Mouse (Mus musculus): ENCODE measurements at regions not wholly inside any gene's neighbourhood (a gene's known extent, or its start where the extent isn't known, plus 50 kb on each side); places are given as distances from the start of the nearest gene placed in this dataset.

- no peak for DNase-seq (ENCODE audit: low read depth, low spot score)
These were observed 105.3 kb upstream of the Arg1 start for GRCm38 (mm10) chr10:25032625-25033024.

DNA sequence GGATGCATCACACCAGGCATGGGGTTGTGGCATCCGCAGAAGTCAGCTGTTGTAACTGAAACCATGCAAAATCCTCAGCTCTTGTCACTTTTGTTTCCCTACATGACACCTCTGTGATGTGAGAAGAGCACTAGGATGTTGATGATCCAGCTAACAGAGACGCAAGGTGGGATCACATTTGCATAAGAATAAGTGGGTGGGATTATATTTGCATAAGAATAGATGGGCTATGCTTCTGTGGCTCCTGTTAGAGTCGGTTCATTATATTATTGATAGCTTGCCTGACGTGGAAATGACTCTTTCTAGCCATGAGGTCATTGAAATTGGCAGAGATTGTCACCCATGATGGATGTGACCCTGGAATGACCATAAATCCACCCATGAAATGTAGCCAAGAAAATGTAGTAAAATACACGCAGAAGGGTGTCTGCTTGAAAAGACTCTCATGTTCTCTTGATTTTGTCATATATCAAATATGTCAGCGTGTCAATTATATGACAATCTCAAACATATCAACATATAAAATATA is 102.2 kb upstream of the Arg1 start:
- DNase-seq (ENCODE audit: low read depth, low spot score) = no peak

DNA sequence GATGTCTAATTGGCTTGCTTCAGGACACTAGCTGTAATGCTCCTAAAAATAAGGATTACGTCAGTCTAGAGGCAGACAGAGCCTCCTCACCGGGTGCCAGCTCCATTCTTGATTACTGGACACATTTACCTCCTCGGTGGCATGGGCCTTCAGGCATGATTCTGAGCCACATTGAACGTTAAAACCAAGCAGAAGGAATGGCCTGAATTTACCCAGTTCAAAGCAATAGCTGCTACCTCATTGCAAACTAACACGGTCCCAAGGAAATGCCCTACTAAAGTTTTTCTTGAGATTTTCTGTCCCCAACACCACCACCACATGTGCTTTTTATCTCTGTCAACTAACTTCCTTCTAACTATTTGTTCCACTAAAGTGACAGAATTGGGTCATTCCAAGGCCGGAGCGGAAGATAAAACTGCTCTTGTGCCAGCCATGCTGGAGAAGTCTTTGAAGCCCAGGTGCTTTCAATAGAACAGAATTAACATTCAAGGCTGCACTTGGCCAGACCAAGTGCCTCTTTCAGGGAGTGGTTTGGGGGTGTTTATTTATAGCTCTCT is 96.4 kb upstream of the Arg1 start:
- DNase-seq (ENCODE audit: low read depth, low spot score) = no peak

DNA sequence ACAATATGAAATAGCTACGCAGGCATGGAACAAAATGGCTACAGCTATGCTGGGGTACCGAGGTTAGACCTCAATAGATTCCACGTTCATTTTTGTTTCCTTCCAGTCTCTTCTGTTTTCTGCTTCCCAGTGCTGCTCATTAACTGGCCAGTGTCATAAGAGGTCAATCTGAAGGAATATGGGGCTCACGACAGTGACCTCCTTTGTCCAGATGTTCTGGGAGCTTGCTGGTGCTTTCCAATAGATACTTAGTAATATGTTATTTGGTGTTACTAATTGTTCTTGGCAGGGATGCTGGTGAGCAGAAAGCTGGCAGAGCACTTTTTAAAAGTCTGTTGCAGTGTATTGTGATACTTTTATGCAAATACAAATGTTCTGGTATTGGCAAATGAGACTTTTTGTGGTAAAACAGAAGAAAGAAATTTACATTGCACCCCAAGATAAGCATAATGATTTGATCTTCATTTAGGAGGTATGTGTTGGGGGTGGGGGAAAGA is 95.8 kb upstream of the Arg1 start:
- no peak for DNase-seq (ENCODE audit: low read depth, low spot score)

DNA sequence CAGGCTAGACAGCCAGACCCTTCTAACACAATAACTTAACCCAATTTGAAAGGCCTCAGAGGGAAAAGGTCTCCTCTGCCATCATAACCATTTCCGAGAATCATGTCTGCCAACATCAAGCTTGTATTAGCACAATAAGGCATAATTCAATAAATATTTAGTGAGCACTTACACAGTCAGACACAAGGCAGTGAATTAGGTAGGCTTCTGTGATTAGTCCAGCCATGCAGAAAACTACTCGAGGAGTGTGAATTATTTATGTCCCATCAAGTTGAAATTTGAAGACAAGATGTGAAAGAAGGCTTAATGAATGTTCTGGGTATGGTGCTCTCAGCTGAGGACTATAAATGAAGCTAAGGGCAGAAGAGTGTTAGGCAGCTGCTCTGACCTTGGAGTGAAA is 91.7 kb upstream of the Arg1 start:
- DNase-seq (ENCODE audit: low read depth, low spot score) = no peak

- no peak for DNase-seq (ENCODE audit: low read depth, low spot score)
These were observed 90.6 kb upstream of the Arg1 start for GRCm38 (mm10) chr10:25017843-25018242.

- peak; percentile 46 for DNase-seq (ENCODE audit: low read depth, low spot score)
These were observed 88.8 kb upstream of the Arg1 start for GRCm38 (mm10) chr10:25016110-25016509.

DNA sequence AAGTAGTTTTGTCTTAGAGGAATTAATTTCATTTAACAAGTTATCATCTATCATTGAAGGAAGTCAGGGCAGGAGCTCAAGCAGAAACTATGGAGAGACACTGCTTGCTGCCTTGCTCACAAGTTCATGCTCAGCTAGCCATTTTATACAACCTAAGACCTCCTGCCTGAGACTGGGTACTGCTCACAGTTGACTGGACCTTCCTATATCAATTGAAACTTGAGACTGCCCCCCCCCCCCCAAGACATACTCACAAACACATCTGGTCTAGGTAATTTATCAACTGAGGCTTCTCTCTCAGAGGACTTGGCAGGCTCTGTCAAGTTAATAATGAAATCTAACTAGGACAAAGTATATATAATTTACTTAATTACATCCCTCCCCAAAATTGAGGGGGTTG is 84.8 kb upstream of the Arg1 start:
- no peak for DNase-seq (ENCODE audit: low read depth, low spot score)

GRCm38 (mm10) chr10:25001299-25001698 is 74.0 kb upstream of the Arg1 start:
- no peak for DNase-seq (ENCODE audit: low read depth, low spot score)

- no peak for DNase-seq (ENCODE audit: low read depth, low spot score)
These were observed 73.2 kb upstream of the Arg1 start for GRCm38 (mm10) chr10:25000231-25001222.

DNA sequence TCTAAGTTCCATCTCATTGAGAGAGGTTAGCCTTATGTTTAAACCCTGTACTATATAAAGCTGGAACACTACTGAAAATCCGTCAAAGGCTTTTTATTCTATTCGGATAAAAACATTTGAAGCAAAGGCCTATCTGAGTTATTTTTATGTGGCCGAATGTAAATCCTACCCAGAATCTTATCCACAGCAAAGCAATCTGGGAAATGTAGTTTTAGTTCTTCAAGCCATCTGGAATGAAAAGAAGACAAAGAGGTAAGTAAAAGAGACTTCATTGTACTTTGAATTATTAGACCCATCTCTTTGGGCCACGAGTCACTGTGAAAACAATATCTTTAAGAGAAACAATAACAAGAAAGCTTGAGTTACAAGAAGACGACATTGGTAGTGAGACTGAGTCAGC is 72.5 kb upstream of the Arg1 start:
- no peak for DNase-seq (ENCODE audit: low read depth, low spot score)

DNA sequence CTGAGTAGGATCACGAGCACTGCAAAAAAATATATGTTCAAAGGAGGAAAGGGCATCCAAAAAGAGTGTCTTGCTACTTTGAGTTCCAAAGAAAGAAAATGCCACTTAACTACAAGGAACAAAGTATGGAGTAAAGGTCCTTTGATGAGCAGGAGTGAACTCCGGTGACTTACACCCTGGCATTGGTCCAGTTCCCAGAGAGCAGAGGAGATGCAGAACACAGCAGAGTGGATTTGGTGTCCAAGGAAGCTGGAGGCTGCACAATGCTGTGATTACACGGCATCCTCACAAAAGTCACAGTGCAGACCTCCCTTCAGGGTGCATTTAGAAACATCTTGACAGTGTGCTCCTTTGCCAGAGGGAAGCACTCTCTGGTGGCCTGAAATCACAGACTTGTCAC is 70.4 kb upstream of the Arg1 start:
- DNase-seq (ENCODE audit: low read depth, low spot score) = no peak

GRCm38 (mm10) chr10:24995751-24996150 is 68.5 kb upstream of the Arg1 start:
- DNase-seq (ENCODE audit: low read depth, low spot score) = no peak

- no peak for DNase-seq (ENCODE audit: low read depth, low spot score)
These were observed 62.8 kb upstream of the Arg1 start for GRCm38 (mm10) chr10:24989965-24990653.

- DNase-seq (ENCODE audit: low read depth, low spot score) = no peak
These were observed 57.5 kb upstream of the Arg1 start for GRCm38 (mm10) chr10:24984801-24985200.

DNA sequence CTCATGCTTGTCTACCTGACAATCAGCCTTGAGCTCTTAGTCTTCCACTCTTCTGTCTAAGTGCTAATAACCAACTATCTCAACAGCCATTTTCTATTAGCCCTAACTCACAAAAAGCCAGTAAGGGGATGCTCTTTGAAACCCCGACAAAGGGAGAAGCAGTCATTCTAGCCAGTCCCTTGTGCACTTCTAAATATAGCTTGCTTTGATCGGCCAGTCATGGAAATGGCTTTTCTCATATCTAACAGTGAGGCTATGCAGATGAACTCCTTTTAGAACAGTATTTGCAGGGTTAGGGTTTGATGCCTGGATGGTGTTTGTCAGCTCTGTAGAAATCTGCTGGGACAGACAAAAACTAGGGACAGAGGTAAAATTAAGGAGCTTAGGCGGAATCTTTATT is 54.5 kb upstream of the Arg1 start:
- no peak for DNase-seq (ENCODE audit: low read depth, low spot score)
